In genomic region chr9:24503858-24504219, GRCm38 (mm10) we compare ENCODE assay signal across 8 mouse cellular contexts. TPM values are rescaled to one million over a fixed set of nuclear protein-coding genes. Genes with fewer than 3 reads are reported as not detected.
DNase-seq lines count a peak whose midpoint lies in the region; ATAC-seq and TF ChIP-seq lines count a peak whose summit lies in the region.

No protein-coding gene starts in this region.

- H3K27me3 ChIP-seq in kidney, embryonic 15.5 days: no peaks in the 10 kb centered on the region
- H3K27me3 ChIP-seq in heart, embryonic 15.5 days: no peaks in the 10 kb centered on the region
- no peaks in the 10 kb centered on the region for H3K27me3 ChIP-seq in liver, embryonic 16.5 days (ENCODE audit: control insufficient read depth, insufficient read depth, low read depth, low read length)

- H3K4me1 ChIP-seq in kidney, embryonic 15.5 days: peaks cover 19% of the 10 kb centered on the region
- H3K4me1 ChIP-seq in heart, embryonic 15.5 days (replicated peaks): peaks cover 21% of the 10 kb centered on the region
- peaks cover 34% of the 10 kb centered on the region for H3K4me1 ChIP-seq in liver, embryonic 16.5 days (ENCODE audit: control insufficient read depth, low read depth, low read length)

- peak overlapping the region; percentile 92 for H3K27ac ChIP-seq in kidney, embryonic 15.5 days
- peak overlapping the region; percentile 94 for H3K27ac ChIP-seq in heart, embryonic 15.5 days
- H3K27ac ChIP-seq in liver, embryonic 16.5 days (ENCODE audit: low read length): no peak overlapping the region; the same call in 1 of the 2 replicates

- H3K9me3 ChIP-seq in kidney, embryonic 15.5 days (replicated peaks): no peaks in the 10 kb centered on the region
- H3K9me3 ChIP-seq in heart, embryonic 15.5 days (replicated peaks): no peaks in the 10 kb centered on the region
- H3K9me3 ChIP-seq in liver, embryonic 16.5 days (replicated peaks; ENCODE audit: control insufficient read depth, low read length): no peaks in the 10 kb centered on the region

- no peak for TF ChIP-seq POLR2A in brain, embryonic 14.5 days (IDR thresholded peaks at IDR 0.05; ENCODE audit: borderline replicate concordance, extremely low read depth, insufficient read depth, insufficient read length, poor library complexity, severe bottlenecking)

- no peak for DNase-seq in kidney, postnatal 25 days
- DNase-seq in brain, embryonic 14.5 days (ENCODE audit: low read depth): peak; percentile 82
- DNase-seq in right cerebral cortex, postnatal 14 days: no peak
- no peak for DNase-seq in spleen, adult 12 weeks (ENCODE audit: low spot score)
- DNase-seq in frontal cortex, postnatal 10 days (ENCODE audit: low spot score in 2 of 2): no peak

- ATAC-seq in kidney, embryonic 15.5 days (replicated peaks; ENCODE audit: low FRiP score): no peak
- no peak for ATAC-seq in heart, embryonic 15.5 days (replicated peaks; ENCODE audit: insufficient number of reproducible peaks, insufficient read depth, low FRiP score, low read depth)
- no peak for ATAC-seq in liver, embryonic 16.5 days (ENCODE audit: low read depth)

- H3K4me2 ChIP-seq in kidney, embryonic 15.5 days: peak overlapping the region; percentile 77
- peak overlapping the region; percentile 73 for H3K4me2 ChIP-seq in heart, embryonic 15.5 days
- peak overlapping the region; percentile 70 for H3K4me2 ChIP-seq in liver, embryonic 16.5 days (ENCODE audit: low read depth, low read length)

- peak overlapping the region; percentile 59 for H3K9ac ChIP-seq in kidney, embryonic 15.5 days
- H3K9ac ChIP-seq in heart, embryonic 15.5 days: peak overlapping the region; percentile 72
- H3K9ac ChIP-seq in liver, embryonic 16.5 days (ENCODE audit: low read depth, low read length): peak overlapping the region; percentile 69

- 11% methylated on average over 5 of the region's 5 CpGs for WGBS in kidney, embryonic 15.5 days
- 9% methylated on average over 5 of the region's 5 CpGs for WGBS in heart, embryonic 15.5 days
- 11% methylated on average over 5 of the region's 5 CpGs for WGBS in liver, embryonic 16.5 days (ENCODE audit: insufficient replicate concordance)

- no peaks in the 10 kb centered on the region for H3K36me3 ChIP-seq in kidney, embryonic 15.5 days
- H3K36me3 ChIP-seq in heart, embryonic 15.5 days: no peaks in the 10 kb centered on the region
- H3K36me3 ChIP-seq in liver, embryonic 16.5 days (ENCODE audit: control insufficient read depth, insufficient read depth): no peaks in the 10 kb centered on the region

- peak overlapping the region; percentile 80 for H3K4me3 ChIP-seq in kidney, embryonic 15.5 days (replicated peaks)
- H3K4me3 ChIP-seq in heart, embryonic 15.5 days: peak overlapping the region; percentile 88
- peak overlapping the region; percentile 89 for H3K4me3 ChIP-seq in liver, embryonic 16.5 days (ENCODE audit: low read depth, low read length)

- TF ChIP-seq CTCF in brain, embryonic 14.5 days (IDR thresholded peaks at IDR 0.05; ENCODE audit: borderline replicate concordance, extremely low read depth, insufficient read depth, insufficient read length): no peak

RNA-seq across cellular contexts. Expression of gene Dpy19l1, which starts 0.9 kb away (rescaled TPM):
- polyA plus RNA-seq in kidney, embryonic 15.5 days (2015; fragmentation: Nextera tagmentation; extraction: Ambion mirVana): 9.2 and 9.3 TPM in 2 replicates
- 44.5 and 76.3 TPM in 2 replicates for polyA plus RNA-seq in brain, embryonic 14.5 days (2012; rRNA removed)
- 9.7 and 13.0 TPM in 2 replicates for polyA plus RNA-seq in heart, embryonic 15.5 days (2015; fragmentation: Nextera tagmentation; extraction: Ambion mirVana)
- 7.1 and 7.3 TPM in 2 replicates for polyA plus RNA-seq in liver, embryonic 16.5 days (2015; fragmentation: Nextera tagmentation; extraction: Ambion mirVana)
